Mouse (Mus musculus) spleen, adult 2 months (tissue): ENCODE results near the gene Eftud2.

Source experiments
- CTCF ChIP-seq: fragments of 200-500 bp; IDR thresholded peaks from 2 replicates; pipeline ENCODE4 v1.5.1; 2011; ENCODE audit warnings: mild to moderate bottlenecking, inconsistent platforms; ENCODE audit not compliant: insufficient read depth, insufficient read length, insufficient replicate concordance; ENCODE audit errors: extremely low read depth
- POLR2A ChIP-seq: fragments of 200-500 bp; IDR thresholded peaks from 2 replicates; pipeline ENCODE4 v1.6.1; 2011; ENCODE audit warnings: low read depth, low read length, inconsistent platforms

GRCm38 (mm10) chr11:102911376-102911775, 30.6 kb upstream of the Eftud2 start:
- TF ChIP-seq POLR2A (no peak), CTCF (no peak)
